Mouse (Mus musculus): Measurements from ENCODE around the gene Dclk1. TPM values are rescaled to one million over a fixed set of nuclear protein-coding genes. Genes with fewer than 3 reads are reported as not detected.

Dclk1 gene
- polyA plus RNA-seq, 1 experiment: 2.2 TPM

- Histone ChIP-seq H3K27me3 (ENCODE audit: control insufficient read depth, insufficient read depth, insufficient read length) (no peaks in the 10 kb centered on the region), H3K79me2 (ENCODE audit: control insufficient read depth, insufficient read depth) (no peaks in the 10 kb centered on the region), H3K79me3 (ENCODE audit: low read depth) (no peaks in the 10 kb centered on the region), H3ac (ENCODE audit: control insufficient read depth, insufficient read length, low read depth) (no peak overlapping the region), H3K36me3 (ENCODE audit: control insufficient read depth, insufficient read depth) (no peaks in the 10 kb centered on the region), H3K4me3 (ENCODE audit: insufficient read depth, poor library complexity, severe bottlenecking) (no peak overlapping the region)
- peak; percentile 46 for TF ChIP-seq MAX (IDR thresholded peaks at IDR 0.05)
- no peak for TF ChIP-seq MYOG (IDR thresholded peaks at IDR 0.05; ENCODE audit: control insufficient read depth, extremely low read depth, insufficient read length)
- peak; percentile 86 for TF ChIP-seq MYOD1 (IDR thresholded peaks at IDR 0.05; ENCODE audit: control insufficient read depth, insufficient read length, low read depth)
- TF ChIP-seq USF1 (IDR thresholded peaks at IDR 0.05; ENCODE audit: low read depth): peak; percentile 89
These were observed 18.0 kb downstream of the Dclk1 start for GRCm38 (mm10) chr3:55260139-55260538.

GRCm38 (mm10) chr3:55266091-55266490, 23.9 kb downstream of the Dclk1 start:
- no peak overlapping the region for H3ac ChIP-seq (ENCODE audit: control insufficient read depth, insufficient read length, low read depth)
- H3K4me3 ChIP-seq (ENCODE audit: insufficient read depth, poor library complexity, severe bottlenecking): no peak overlapping the region
- H3K79me2 ChIP-seq (ENCODE audit: control insufficient read depth, insufficient read depth): no peaks in the 10 kb centered on the region
- no peaks in the 10 kb centered on the region for H3K79me3 ChIP-seq (ENCODE audit: low read depth)
- TF ChIP-seq MYOG (IDR thresholded peaks at IDR 0.05; ENCODE audit: control insufficient read depth, extremely low read depth, insufficient read length) (no peak), FOSL1 (IDR thresholded peaks at IDR 0.05; ENCODE audit: insufficient read depth, low read length, poor library complexity, severe bottlenecking) (no peak), MAX (IDR thresholded peaks at IDR 0.05) (no peak), MYOD1 (IDR thresholded peaks at IDR 0.05; ENCODE audit: control insufficient read depth, insufficient read length, low read depth) (no peak), CTCF (IDR thresholded peaks at IDR 0.05; ENCODE audit: control insufficient read depth, insufficient read depth, insufficient read length) (no peak), USF1 (IDR thresholded peaks at IDR 0.05; ENCODE audit: low read depth) (no peak), CEBPB (IDR thresholded peaks at IDR 0.05; ENCODE audit: low read depth) (no peak)
- H3K27me3 ChIP-seq (ENCODE audit: control insufficient read depth, insufficient read depth, insufficient read length): no peaks in the 10 kb centered on the region
- no peaks in the 10 kb centered on the region for H3K36me3 ChIP-seq (ENCODE audit: control insufficient read depth, insufficient read depth)

- no peak overlapping the region for H3ac ChIP-seq (ENCODE audit: control insufficient read depth, insufficient read length, low read depth)
- H3K4me3 ChIP-seq (ENCODE audit: insufficient read depth, poor library complexity, severe bottlenecking): no peak overlapping the region
- no peaks in the 10 kb centered on the region for H3K79me2 ChIP-seq (ENCODE audit: control insufficient read depth, insufficient read depth)
- no peaks in the 10 kb centered on the region for H3K27me3 ChIP-seq (ENCODE audit: control insufficient read depth, insufficient read depth, insufficient read length)
- H3K36me3 ChIP-seq (ENCODE audit: control insufficient read depth, insufficient read depth): no peaks in the 10 kb centered on the region
- TF ChIP-seq MYOG (IDR thresholded peaks at IDR 0.05; ENCODE audit: control insufficient read depth, extremely low read depth, insufficient read length) (no peak), MAX (IDR thresholded peaks at IDR 0.05) (no peak), CEBPB (IDR thresholded peaks at IDR 0.05; ENCODE audit: low read depth) (no peak), FOSL1 (IDR thresholded peaks at IDR 0.05; ENCODE audit: insufficient read depth, low read length, poor library complexity, severe bottlenecking) (no peak), MYOD1 (IDR thresholded peaks at IDR 0.05; ENCODE audit: control insufficient read depth, insufficient read length, low read depth) (no peak), USF1 (IDR thresholded peaks at IDR 0.05; ENCODE audit: low read depth) (no peak), CTCF (IDR thresholded peaks at IDR 0.05; ENCODE audit: control insufficient read depth, insufficient read depth, insufficient read length) (no peak)
- H3K79me3 ChIP-seq (ENCODE audit: low read depth): no peaks in the 10 kb centered on the region
These were observed 27.6 kb downstream of the Dclk1 start for GRCm38 (mm10) chr3:55269802-55270201.

- no peaks in the 10 kb centered on the region for H3K36me3 ChIP-seq (ENCODE audit: control insufficient read depth, insufficient read depth)
- TF ChIP-seq CEBPB (IDR thresholded peaks at IDR 0.05; ENCODE audit: low read depth) (no peak), FOSL1 (IDR thresholded peaks at IDR 0.05; ENCODE audit: insufficient read depth, low read length, poor library complexity, severe bottlenecking) (no peak), CTCF (IDR thresholded peaks at IDR 0.05; ENCODE audit: control insufficient read depth, insufficient read depth, insufficient read length) (no peak), MYOD1 (IDR thresholded peaks at IDR 0.05; ENCODE audit: control insufficient read depth, insufficient read length, low read depth) (no peak), MYOG (IDR thresholded peaks at IDR 0.05; ENCODE audit: control insufficient read depth, extremely low read depth, insufficient read length) (no peak), USF1 (IDR thresholded peaks at IDR 0.05; ENCODE audit: low read depth) (no peak), MAX (IDR thresholded peaks at IDR 0.05) (no peak)
- H3K79me3 ChIP-seq (ENCODE audit: low read depth): no peaks in the 10 kb centered on the region
These were observed 28.2 kb downstream of the Dclk1 start for GRCm38 (mm10) chr3:55270345-55270744.

GRCm38 (mm10) chr3:55270920-55271319, 28.8 kb downstream of the Dclk1 start:
- TF ChIP-seq MYOG (IDR thresholded peaks at IDR 0.05; ENCODE audit: control insufficient read depth, extremely low read depth, insufficient read length) (no peak), CEBPB (IDR thresholded peaks at IDR 0.05; ENCODE audit: low read depth) (no peak), MYOD1 (IDR thresholded peaks at IDR 0.05; ENCODE audit: control insufficient read depth, insufficient read length, low read depth) (no peak), FOSL1 (IDR thresholded peaks at IDR 0.05; ENCODE audit: insufficient read depth, low read length, poor library complexity, severe bottlenecking) (no peak), CTCF (IDR thresholded peaks at IDR 0.05; ENCODE audit: control insufficient read depth, insufficient read depth, insufficient read length) (no peak), MAX (IDR thresholded peaks at IDR 0.05) (no peak), USF1 (IDR thresholded peaks at IDR 0.05; ENCODE audit: low read depth) (no peak)
- no peak overlapping the region for H3ac ChIP-seq (ENCODE audit: control insufficient read depth, insufficient read length, low read depth)

More at GRCm38 (mm10) chr3:55270345-55270744, 28.2 kb downstream of the Dclk1 start:
- Histone ChIP-seq H3K27me3 (ENCODE audit: control insufficient read depth, insufficient read depth, insufficient read length) (no peaks in the 10 kb centered on the region), H3K4me3 (ENCODE audit: insufficient read depth, poor library complexity, severe bottlenecking) (no peak overlapping the region), H3K79me2 (ENCODE audit: control insufficient read depth, insufficient read depth) (no peaks in the 10 kb centered on the region), H3ac (ENCODE audit: control insufficient read depth, insufficient read length, low read depth) (no peak overlapping the region)

GRCm38 (mm10) chr3:55272536-55272935, 30.4 kb downstream of the Dclk1 start:
- TF ChIP-seq MYOD1 (IDR thresholded peaks at IDR 0.05; ENCODE audit: control insufficient read depth, insufficient read length, low read depth) (no peak), CEBPB (IDR thresholded peaks at IDR 0.05; ENCODE audit: low read depth) (no peak), USF1 (IDR thresholded peaks at IDR 0.05; ENCODE audit: low read depth) (no peak), CTCF (IDR thresholded peaks at IDR 0.05; ENCODE audit: control insufficient read depth, insufficient read depth, insufficient read length) (no peak)
- H3K4me3 ChIP-seq (ENCODE audit: insufficient read depth, poor library complexity, severe bottlenecking): no peak overlapping the region
- H3K36me3 ChIP-seq (ENCODE audit: control insufficient read depth, insufficient read depth): no peaks in the 10 kb centered on the region
- H3K79me2 ChIP-seq (ENCODE audit: control insufficient read depth, insufficient read depth): no peaks in the 10 kb centered on the region
- H3K27me3 ChIP-seq (ENCODE audit: control insufficient read depth, insufficient read depth, insufficient read length): no peaks in the 10 kb centered on the region
- H3ac ChIP-seq (ENCODE audit: control insufficient read depth, insufficient read length, low read depth): no peak overlapping the region
- H3K79me3 ChIP-seq (ENCODE audit: low read depth): no peaks in the 10 kb centered on the region

More at GRCm38 (mm10) chr3:55270920-55271319, 28.8 kb downstream of the Dclk1 start:
- Histone ChIP-seq H3K79me3 (ENCODE audit: low read depth) (no peaks in the 10 kb centered on the region), H3K79me2 (ENCODE audit: control insufficient read depth, insufficient read depth) (no peaks in the 10 kb centered on the region), H3K4me3 (ENCODE audit: insufficient read depth, poor library complexity, severe bottlenecking) (no peak overlapping the region), H3K36me3 (ENCODE audit: control insufficient read depth, insufficient read depth) (no peaks in the 10 kb centered on the region), H3K27me3 (ENCODE audit: control insufficient read depth, insufficient read depth, insufficient read length) (no peaks in the 10 kb centered on the region)
